Mouse (Mus musculus): Measurements from ENCODE around the gene Dok1. TPM values are rescaled to one million over a fixed set of nuclear protein-coding genes. Genes with fewer than 3 reads are reported as not detected.

Dok1 gene
- polyA plus RNA-seq, 1 experiment from 2014 or later, result 22.2 TPM

DNA sequence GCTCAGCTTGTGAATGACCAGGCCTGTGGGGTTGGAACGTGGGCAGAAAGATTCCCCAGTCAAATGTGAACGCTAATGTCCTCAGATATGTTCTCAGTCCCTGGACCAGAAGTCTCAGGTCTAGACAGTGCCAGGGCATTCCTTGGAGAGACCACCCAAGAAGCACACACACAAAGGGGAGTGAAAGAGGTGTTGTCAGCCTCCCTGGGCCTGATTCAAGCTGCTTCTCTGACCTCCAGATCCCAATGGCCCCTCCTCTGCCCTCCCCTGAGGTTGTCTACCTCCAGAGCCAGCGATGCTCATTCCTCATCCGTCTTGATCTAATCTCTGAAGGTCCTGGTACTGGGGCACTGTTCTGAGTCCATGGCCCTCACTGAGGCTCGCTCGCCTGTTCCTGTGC lies 10.3 kb upstream of the Dok1 start:
- 61% methylated on average over 6 of the region's 6 CpGs for WGBS (ENCODE audit: insufficient replicate concordance)
- H3K4me1 ChIP-seq, result peaks cover 22% of the 10 kb centered on the region
- ATAC-seq, result no peak
- H3K9me3 ChIP-seq (replicated peaks), result no peaks in the 10 kb centered on the region
- no peak overlapping the region for H3K4me2 ChIP-seq
- no peak overlapping the region for H3K9ac ChIP-seq
- no peak overlapping the region; the same call in 1 of the 2 replicates for H3K27ac ChIP-seq
- H3K36me3 ChIP-seq, result no peaks in the 10 kb centered on the region
- H3K27me3 ChIP-seq (replicated peaks), result no peaks in the 10 kb centered on the region
- H3K4me3 ChIP-seq, result no peak overlapping the region

GRCm38 (mm10) chr6:83040601-83041000 lies 7.3 kb upstream of the Dok1 start:
- H3K4me3 ChIP-seq, result no peak overlapping the region
- peaks cover 12% of the 10 kb centered on the region; the same call in 1 of the 2 replicates for H3K27me3 ChIP-seq (replicated peaks)
- H3K36me3 ChIP-seq, result no peaks in the 10 kb centered on the region
- H3K4me2 ChIP-seq, result no peak overlapping the region
- H3K4me1 ChIP-seq, result peaks cover 30% of the 10 kb centered on the region
- H3K27ac ChIP-seq, result peak overlapping the region; percentile 0; the same call in 1 of the 2 replicates
- H3K9ac ChIP-seq, result no peak overlapping the region
- no peak for ATAC-seq
- 78% methylated on average over 5 of the region's 5 CpGs for WGBS (ENCODE audit: insufficient replicate concordance)
- no peaks in the 10 kb centered on the region for H3K9me3 ChIP-seq (replicated peaks)

DNA sequence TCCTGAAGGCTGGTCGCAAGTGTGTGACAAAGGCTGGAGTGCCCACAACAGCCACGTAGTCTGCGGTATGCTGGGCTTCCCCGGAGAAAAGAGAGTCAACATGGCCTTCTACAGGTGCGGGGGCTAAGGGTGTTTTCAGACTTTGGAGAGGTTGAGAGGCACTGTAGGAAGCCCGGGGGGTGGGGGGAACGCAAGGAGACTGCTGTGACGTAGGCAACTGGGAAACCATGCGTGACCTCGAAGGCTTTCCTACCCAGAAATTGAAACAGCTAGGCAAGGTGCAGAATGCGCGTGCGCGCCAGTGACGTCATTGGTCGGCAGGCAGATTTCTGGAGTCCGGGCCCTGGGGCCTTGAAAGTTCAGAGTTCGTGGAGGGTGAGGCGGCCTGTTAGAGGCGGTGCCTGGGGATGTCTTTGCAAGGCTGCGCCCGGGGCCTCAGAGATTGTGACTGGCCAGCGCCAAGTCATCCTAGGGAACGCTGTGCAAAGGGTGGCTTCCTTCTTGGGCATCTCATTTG lies 5.3 kb upstream of the Dok1 start:
- Histone ChIP-seq H3K4me3 (peak overlapping the region; percentile 30), H3K4me1 (peaks cover 43% of the 10 kb centered on the region), H3K27ac (peak overlapping the region; percentile 92), H3K9ac (peak overlapping the region; percentile 62), H3K9me3 (replicated peaks) (no peaks in the 10 kb centered on the region), H3K36me3 (no peaks in the 10 kb centered on the region), H3K27me3 (replicated peaks) (peaks cover 28% of the 10 kb centered on the region; the same call in 1 of the 2 replicates), H3K4me2 (peak overlapping the region; percentile 66)
- ATAC-seq, result peak; percentile 98
- 13% methylated on average over 24 of the region's 24 CpGs for WGBS (ENCODE audit: insufficient replicate concordance)

DNA sequence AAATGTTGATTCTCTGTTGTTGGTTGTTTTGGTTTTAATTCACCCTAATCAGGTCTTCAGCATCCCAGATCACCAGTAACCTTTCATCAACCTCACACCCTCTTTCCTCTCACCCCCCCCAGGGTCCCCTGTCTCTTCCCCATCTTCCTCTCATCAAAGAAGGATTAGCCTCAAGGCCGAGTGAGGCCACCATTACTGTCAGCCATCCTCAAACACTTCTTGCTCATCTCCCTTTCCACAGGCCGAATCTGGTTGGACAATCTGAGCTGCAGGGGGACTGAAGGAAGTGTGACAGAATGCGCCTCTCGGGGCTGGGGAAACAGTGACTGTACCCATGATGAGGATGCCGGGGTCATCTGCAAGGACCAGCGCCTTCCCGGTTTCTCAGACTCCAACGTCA lies 3.9 kb upstream of the Dok1 start:
- peaks cover 50% of the 10 kb centered on the region for H3K4me1 ChIP-seq
- no peak overlapping the region for H3K4me2 ChIP-seq
- no peak overlapping the region for H3K4me3 ChIP-seq

DNA sequence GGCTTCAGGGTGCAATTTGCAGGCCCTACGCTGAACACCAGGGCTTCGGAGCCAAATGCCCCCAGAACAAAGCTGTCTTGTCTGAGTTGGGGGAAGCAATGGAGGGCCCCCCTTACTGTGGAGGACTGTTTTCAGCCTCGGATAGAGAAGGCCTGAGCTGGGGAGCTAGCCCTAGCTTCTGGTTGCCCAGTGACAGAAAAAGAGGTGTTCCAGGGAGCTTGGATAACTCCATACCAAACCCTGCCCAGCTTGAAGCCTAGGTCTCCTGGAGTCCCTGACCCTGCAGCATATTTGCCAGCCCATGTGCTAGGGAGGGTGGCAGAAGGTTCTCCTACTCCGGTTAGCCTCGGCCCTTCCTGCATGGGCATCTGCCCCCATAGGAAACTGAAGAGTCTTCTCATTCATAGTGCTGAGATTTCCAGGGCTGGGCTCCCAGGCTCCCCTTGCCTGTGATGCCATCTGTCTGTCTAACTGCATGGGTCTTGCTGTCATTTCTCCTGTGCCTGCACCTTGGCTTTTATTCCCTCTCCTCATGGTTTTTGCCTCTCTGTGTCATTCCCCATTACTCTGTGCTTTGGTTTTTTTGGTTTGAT lies 1.3 kb upstream of the Dok1 start:
- peaks cover 65% of the 10 kb centered on the region for H3K4me1 ChIP-seq
- peak overlapping the region; percentile 87 for H3K4me2 ChIP-seq
- 59% methylated on average over 5 of the region's 5 CpGs for WGBS (ENCODE audit: insufficient replicate concordance)
- H3K36me3 ChIP-seq, result peaks cover 26% of the 10 kb centered on the region
- ATAC-seq, result no peak
- H3K4me3 ChIP-seq, result peak overlapping the region; percentile 80; the same call in 1 of the 2 replicates
- no peak overlapping the region for H3K9ac ChIP-seq
- H3K27me3 ChIP-seq (replicated peaks), result peaks cover 46% of the 10 kb centered on the region; the same call in 1 of the 2 replicates
- H3K9me3 ChIP-seq (replicated peaks), result no peaks in the 10 kb centered on the region
- 0 out of 2 replicates have a peak overlapping the region, but pooled peaks have one; percentile 84 for H3K27ac ChIP-seq

More for the DNA sequence above, 3.9 kb upstream of the Dok1 start:
- no peak for ATAC-seq
- Histone ChIP-seq H3K9me3 (replicated peaks) (no peaks in the 10 kb centered on the region), H3K27ac (no peak overlapping the region), H3K9ac (no peak overlapping the region), H3K27me3 (replicated peaks) (peaks cover 28% of the 10 kb centered on the region; the same call in 1 of the 2 replicates), H3K36me3 (peaks cover under 1% of the 10 kb centered on the region; the same call in 1 of the 2 replicates)
- WGBS (ENCODE audit: insufficient replicate concordance), result 79% methylated on average over 8 of the region's 8 CpGs

GRCm38 (mm10) chr6:83032769-83033191 lies 491 bp downstream of the Dok1 start:
- ATAC-seq, result peak; percentile 75
- Histone ChIP-seq H3K27me3 (replicated peaks) (peaks cover 46% of the 10 kb centered on the region; the same call in 1 of the 2 replicates), H3K36me3 (peaks cover 28% of the 10 kb centered on the region), H3K4me3 (peak overlapping the region; percentile 80), H3K4me2 (peak overlapping the region; percentile 87), H3K27ac (peak overlapping the region; percentile 84), H3K9me3 (replicated peaks) (no peaks in the 10 kb centered on the region), H3K4me1 (peaks cover 63% of the 10 kb centered on the region), H3K9ac (peak overlapping the region; percentile 91)
- under 1% methylated on average over 31 of the region's 31 CpGs for WGBS (ENCODE audit: insufficient replicate concordance)

DNA sequence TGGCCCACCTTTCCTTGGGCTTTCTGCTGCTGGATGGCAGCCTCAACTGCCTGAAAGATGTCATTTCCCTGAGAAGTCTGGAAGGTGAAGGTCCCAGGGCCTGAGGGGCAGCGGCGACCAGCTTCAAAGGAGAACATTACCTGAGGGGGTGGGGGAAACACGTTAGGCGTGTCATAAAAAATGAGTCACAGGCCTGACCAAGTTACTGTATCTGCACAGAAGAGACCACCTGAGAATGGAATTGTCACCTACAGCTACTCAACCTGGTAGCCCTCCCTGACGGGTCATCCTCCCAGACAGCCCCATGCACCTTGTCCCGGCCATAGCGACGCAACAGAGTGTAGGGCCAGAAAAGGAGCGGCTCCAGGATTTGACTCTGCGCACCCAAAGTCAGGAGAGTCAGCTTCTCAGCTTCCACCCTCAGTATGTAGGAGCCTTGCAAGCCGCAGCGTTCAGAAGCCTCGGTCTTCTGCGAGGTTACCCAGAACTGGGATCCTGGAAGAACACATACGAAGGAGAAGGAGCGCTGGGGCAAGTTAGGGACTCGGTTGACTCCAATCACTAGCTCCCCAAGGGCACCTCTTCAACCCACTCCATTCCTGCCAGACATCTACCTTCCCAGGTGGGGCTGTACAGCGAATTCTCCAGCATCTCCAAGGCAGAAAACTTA lies 1.2 kb downstream of the Dok1 start:
- Histone ChIP-seq H3K36me3 (peaks cover 28% of the 10 kb centered on the region), H3K4me1 (peaks cover 65% of the 10 kb centered on the region), H3K4me3 (peak overlapping the region; percentile 80), H3K9ac (peak overlapping the region; percentile 91), H3K27ac (peak overlapping the region; percentile 84), H3K9me3 (replicated peaks) (no peaks in the 10 kb centered on the region), H3K4me2 (peak overlapping the region; percentile 87), H3K27me3 (replicated peaks) (peaks cover 42% of the 10 kb centered on the region; the same call in 1 of the 2 replicates)
- ATAC-seq, result no peak
- WGBS (ENCODE audit: insufficient replicate concordance), result 53% methylated on average over 18 of the region's 18 CpGs

DNA sequence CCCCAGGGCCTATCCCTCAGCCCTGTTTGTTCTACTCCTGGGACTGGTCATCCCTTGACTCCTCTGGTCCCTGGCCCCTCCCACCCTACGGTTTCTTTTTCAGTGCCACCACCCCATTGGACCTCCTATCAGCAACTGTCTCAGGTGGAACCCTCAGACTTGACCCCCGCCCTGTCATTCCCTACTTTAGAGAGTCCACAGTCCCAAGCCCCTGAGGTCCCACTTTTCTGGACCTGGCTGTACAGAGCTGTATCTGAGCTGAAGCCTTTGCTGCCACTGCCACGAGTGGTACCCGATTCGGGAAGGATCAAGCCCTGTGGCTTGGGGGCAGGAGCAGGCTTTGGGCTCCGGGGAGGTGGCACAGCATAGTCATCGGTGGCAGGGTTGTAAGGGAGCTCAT lies 2.2 kb downstream of the Dok1 start:
- Histone ChIP-seq H3K9ac (no peak overlapping the region), H3K27me3 (replicated peaks) (peaks cover 39% of the 10 kb centered on the region; the same call in 1 of the 2 replicates), H3K4me3 (no peak overlapping the region), H3K4me2 (peak overlapping the region; percentile 87), H3K4me1 (peaks cover 68% of the 10 kb centered on the region), H3K27ac (no peak overlapping the region), H3K9me3 (replicated peaks) (no peaks in the 10 kb centered on the region), H3K36me3 (peaks cover 28% of the 10 kb centered on the region)
- ATAC-seq, result no peak
- 81% methylated on average over 7 of the region's 7 CpGs for WGBS (ENCODE audit: insufficient replicate concordance)

GRCm38 (mm10) chr6:83029777-83030176 lies 3.5 kb downstream of the Dok1 start:
- H3K36me3 ChIP-seq, result peaks cover 28% of the 10 kb centered on the region
- H3K9ac ChIP-seq, result no peak overlapping the region
- H3K27me3 ChIP-seq (replicated peaks), result peaks cover 27% of the 10 kb centered on the region; the same call in 1 of the 2 replicates
- no peak overlapping the region for H3K4me3 ChIP-seq
- peak overlapping the region; percentile 48 for H3K27ac ChIP-seq
- WGBS (ENCODE audit: insufficient replicate concordance), result 63% methylated on average over 10 of the region's 10 CpGs
- no peaks in the 10 kb centered on the region for H3K9me3 ChIP-seq (replicated peaks)
- no peak overlapping the region for H3K4me2 ChIP-seq
- H3K4me1 ChIP-seq, result peaks cover 70% of the 10 kb centered on the region
- no peak for ATAC-seq

GRCm38 (mm10) chr6:83027706-83028105 lies 5.6 kb downstream of the Dok1 start:
- peaks cover 28% of the 10 kb centered on the region for H3K36me3 ChIP-seq
- peak overlapping the region; percentile 50; the same call in 1 of the 2 replicates for H3K27ac ChIP-seq
- H3K27me3 ChIP-seq (replicated peaks), result peaks cover 19% of the 10 kb centered on the region; the same call in 1 of the 2 replicates
- H3K9me3 ChIP-seq (replicated peaks), result no peaks in the 10 kb centered on the region
- ATAC-seq, result no peak
- H3K4me2 ChIP-seq, result no peak overlapping the region
- H3K4me1 ChIP-seq, result peaks cover 76% of the 10 kb centered on the region
- 42% methylated on average over 8 of the region's 9 CpGs for WGBS (ENCODE audit: insufficient replicate concordance)
- peak overlapping the region; percentile 12; the same call in 1 of the 2 replicates for H3K9ac ChIP-seq
- no peak overlapping the region for H3K4me3 ChIP-seq

DNA sequence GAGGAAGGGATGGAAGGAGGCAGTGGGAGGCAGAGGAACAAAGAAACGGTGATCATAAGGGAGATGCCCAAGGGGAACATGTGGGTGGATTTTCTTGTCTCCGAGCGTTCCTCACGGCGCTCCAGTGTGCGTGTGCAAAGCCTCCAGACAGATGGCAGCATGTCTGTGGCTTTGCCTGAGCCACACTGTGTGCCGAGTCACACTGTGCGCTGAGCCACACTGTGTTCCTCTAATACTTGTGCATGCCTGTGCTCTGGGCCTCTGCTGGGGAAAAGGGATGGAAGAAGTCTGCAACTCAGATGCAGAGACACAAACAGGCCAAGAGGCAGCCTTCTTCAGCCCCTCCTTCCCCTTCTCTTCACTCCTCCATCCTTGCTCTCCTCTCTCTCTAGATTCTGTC lies 6.0 kb downstream of the Dok1 start:
- H3K9me3 ChIP-seq (replicated peaks), result no peaks in the 10 kb centered on the region
- peak overlapping the region; percentile 50; the same call in 1 of the 2 replicates for H3K27ac ChIP-seq

GRCm38 (mm10) chr6:83025221-83025620 lies 8.1 kb downstream of the Dok1 start:
- peak overlapping the region; percentile 82 for H3K27ac ChIP-seq
- 0 out of 2 replicates have a peak, but pooled peaks cover under 1% of the 10 kb centered on the region for H3K27me3 ChIP-seq (replicated peaks)
- ATAC-seq, result no peak
- 96% methylated on average over 4 of the region's 4 CpGs for WGBS (ENCODE audit: insufficient replicate concordance)
- no peak overlapping the region for H3K4me2 ChIP-seq
- peaks cover 77% of the 10 kb centered on the region for H3K4me1 ChIP-seq
- H3K4me3 ChIP-seq, result no peak overlapping the region
- H3K9ac ChIP-seq, result no peak overlapping the region
- peaks cover 8% of the 10 kb centered on the region for H3K36me3 ChIP-seq
- no peaks in the 10 kb centered on the region for H3K9me3 ChIP-seq (replicated peaks)

More for the DNA sequence above, 6.0 kb downstream of the Dok1 start:
- H3K4me3 ChIP-seq, result no peak overlapping the region
- peak overlapping the region; percentile 12; the same call in 1 of the 2 replicates for H3K9ac ChIP-seq
- no peak overlapping the region for H3K4me2 ChIP-seq
- 68% methylated on average over 8 of the region's 8 CpGs for WGBS (ENCODE audit: insufficient replicate concordance)
- peaks cover 77% of the 10 kb centered on the region for H3K4me1 ChIP-seq
- peaks cover 28% of the 10 kb centered on the region for H3K36me3 ChIP-seq
- ATAC-seq, result no peak
- H3K27me3 ChIP-seq (replicated peaks), result peaks cover 19% of the 10 kb centered on the region; the same call in 1 of the 2 replicates
